Mouse (Mus musculus) Patski (cell line): Measurements from ENCODE around the gene Coil. TPM values are rescaled to one million over a fixed set of nuclear protein-coding genes. Genes with fewer than 3 reads are reported as not detected.

Experiments used
- ATAC-seq: fragments of 100-300 bp; one replicate; pipeline ENCODE4 v1.8.0; 2021
- CTCF ChIA-PET: fragments of 350-600 bp; sonication (Branson Sonifier 250); formaldehyde crosslinking; loops from one replicate; lab custom pipeline; 2022; ENCODE audit warnings: inconsistent platforms; lab: Charles Lee
- POLR2A ChIA-PET: fragments of 350-600 bp; sonication (Branson Sonifier 250); formaldehyde crosslinking; loops from one replicate; lab custom pipeline; 2022; ENCODE audit warnings: antibody characterized with exemption, inconsistent platforms; lab: Charles Lee
- DNase-seq: peaks from one replicate; pipeline ENCODE4 v3.0.0-alpha.2; 2011; ENCODE audit warnings: low read depth, low spot score
- H3K27me3 ChIP-seq: fragments of 371-371 bp; one replicate; pipeline ENCODE4 v1.5.1; 2021
- CTCF ChIP-seq: fragments of 100-300 bp; IDR thresholded peaks from one replicate; pipeline ENCODE4 v1.5.1; 2021
- in situ Hi-C: fragments of 300-500 bp; cut with MboI; formaldehyde crosslinking; loops from 3 replicates; pipeline ENCODE4 v1.11.1; 2018; ENCODE audit warnings: low pct_unique_long_range_greater_than_20kb, mixed read lengths
- polyA plus RNA-seq: library from polyadenylated mRNA; unstranded; gene quantifications from one replicate; pipeline ENCODE4 v1.2.3, GENCODE M21; 2021

The Coil gene
- polyA plus RNA-seq, 1 experiment from 2014 or later: 9.7 TPM

DNA sequence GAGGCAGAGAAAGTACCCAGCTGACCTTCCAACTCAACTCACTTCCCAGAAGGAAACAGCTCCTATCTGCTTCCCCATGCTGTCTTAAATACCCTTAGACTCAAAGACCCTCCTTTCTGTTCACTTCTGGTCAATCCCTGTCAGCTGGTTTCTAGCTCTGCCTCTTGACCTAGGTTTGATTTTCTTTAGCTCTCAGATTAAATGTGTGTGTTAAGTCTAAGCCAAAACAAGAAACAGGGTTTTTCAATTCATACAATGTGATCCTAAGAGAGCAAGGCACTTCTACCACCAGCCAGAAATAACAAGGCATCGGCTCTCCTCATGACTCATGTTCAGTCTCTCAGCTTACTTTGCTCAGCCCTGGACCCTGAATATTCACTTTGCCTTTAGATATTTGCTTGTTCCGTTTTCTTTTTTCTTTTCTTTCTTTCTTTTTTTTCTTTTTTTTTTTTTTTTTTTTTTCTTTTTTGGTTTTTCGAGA lies 3.1 kb upstream of the Coil start, which contains the start of gene Elobl:
Elobl (minus strand) TSS at position 51 of the 481 bp plus-strand sequence.
- ChIA-PET CTCF (interaction anchor here (0.8 kb wide), 1 partner anchor 12 kb away, joined by 4 read pairs; the partner anchor contains the start of gene Scpep1), POLR2A (no interaction called here)
- H3K27me3 ChIP-seq: no peaks in the 10 kb centered on the region
- DNase-seq (no peak), ATAC-seq (no peak)
- TF ChIP-seq CTCF: no peak
- in situ Hi-C loops: no loop called here

DNA sequence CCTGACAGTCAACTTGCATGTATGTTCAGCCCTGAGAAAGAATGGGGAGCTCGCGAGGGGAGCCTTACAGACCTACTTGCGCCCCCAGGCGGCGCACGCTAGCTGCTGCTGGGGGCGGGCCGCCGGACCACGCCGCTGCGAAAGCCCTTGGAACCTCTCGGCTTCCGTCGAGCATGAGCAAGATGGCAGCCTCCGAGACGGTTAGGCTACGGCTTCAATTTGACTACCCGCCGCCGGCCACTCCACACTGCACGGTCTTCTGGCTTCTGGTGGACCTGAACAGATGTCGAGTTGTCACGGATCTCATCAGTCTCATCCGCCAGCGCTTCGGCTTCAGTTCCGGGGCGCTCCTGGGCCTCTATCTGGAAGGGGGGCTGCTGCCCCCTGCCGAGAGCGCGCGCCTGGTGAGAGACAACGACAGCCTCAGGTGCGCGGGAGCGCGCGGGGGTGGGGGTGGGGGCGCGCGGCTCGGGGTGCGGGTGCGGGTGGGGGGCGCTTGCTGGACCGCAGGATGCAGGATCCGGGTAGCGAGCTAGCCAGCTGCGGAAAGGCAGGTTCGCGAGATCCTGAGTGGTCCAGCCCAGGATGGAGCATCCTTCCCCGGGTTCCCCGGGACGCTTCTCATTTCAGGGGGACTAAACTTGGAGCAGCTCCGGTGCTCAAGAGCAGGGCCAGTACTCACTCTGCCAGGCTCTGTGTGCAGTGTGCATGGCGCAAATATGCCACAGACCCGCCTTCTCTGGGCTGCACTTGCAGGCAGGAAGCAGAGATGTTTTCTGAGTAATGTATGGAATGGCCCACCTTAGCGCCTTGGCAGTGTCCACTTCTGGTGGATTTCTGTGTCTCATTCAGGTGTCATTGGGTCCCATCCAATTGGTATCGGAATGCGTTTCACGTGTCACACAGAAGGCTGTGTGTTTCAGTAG lies 4.0 kb downstream of the Coil start:
- CTCF ChIA-PET: interaction anchor here (1.0 to 2.4 kb wide), 6 partner anchors 8 to 125 kb away, joined by 3 to 11 read pairs (median 4); no protein-coding TSS in a partner anchor
- peak; percentile 100 for TF ChIP-seq CTCF
- in situ Hi-C loops: no loop called here
- no peaks in the 10 kb centered on the region for H3K27me3 ChIP-seq
- POLR2A ChIA-PET: interaction anchor here (0.6 to 0.7 kb wide), 2 partner anchors 14 to 670 kb away, joined by 3 read pairs; no protein-coding TSS in a partner anchor
- peak; percentile 83 for ATAC-seq
- DNase-seq: peak; percentile 49

DNA sequence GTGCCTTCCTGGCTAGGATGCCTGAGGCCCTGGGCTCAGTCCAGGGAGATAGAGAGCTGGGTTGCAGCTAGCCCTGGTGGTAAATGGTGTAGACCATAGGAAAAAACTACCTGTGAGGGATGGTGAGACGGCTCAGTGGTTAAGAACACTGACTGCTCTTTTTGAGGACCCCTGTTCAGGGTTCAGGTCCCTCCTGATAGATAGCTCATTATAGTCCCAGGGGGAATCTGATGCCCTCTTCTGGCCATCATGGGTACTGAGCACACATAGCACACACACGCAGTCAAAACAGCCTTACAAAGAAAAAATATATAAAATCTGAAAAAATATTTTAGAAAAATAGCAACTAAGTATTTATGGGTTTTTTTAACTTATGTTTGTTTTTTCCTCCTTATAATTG lies 6.3 kb downstream of the Coil start:
- no peaks in the 10 kb centered on the region for H3K27me3 ChIP-seq
- ATAC-seq (no peak), DNase-seq (no peak)
- in situ Hi-C loops: no loop called here
- peak; percentile 69 for TF ChIP-seq CTCF
- ChIA-PET CTCF (interaction anchor here (1.0 to 1.8 kb wide), 7 partner anchors 10 to 71 kb away, joined by 3 to 10 read pairs (median 4); no protein-coding TSS in a partner anchor), POLR2A (interaction anchor here (0.7 kb wide), 1 partner anchor 21 kb away, joined by 3 read pairs; no protein-coding TSS in a partner anchor)

DNA sequence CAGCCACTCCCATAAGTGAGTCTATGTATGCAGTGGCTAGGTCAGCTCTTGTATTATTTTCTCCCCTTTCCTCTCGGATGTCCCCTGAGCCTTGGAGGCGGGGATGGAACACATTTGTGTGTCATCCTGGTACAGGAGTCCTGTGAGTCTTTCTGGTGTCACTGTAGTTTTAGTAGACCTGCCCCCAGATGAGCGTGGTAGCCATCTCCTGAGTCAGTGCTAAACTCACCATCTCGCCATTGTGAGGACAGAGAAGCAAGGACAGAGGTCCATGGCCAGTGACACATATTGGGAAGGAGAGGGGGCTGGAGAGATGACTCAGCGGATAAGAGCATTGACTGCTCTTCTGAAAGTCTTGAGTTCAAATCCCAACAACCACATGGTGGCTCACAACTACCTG lies 7.1 kb downstream of the Coil start:
- in situ Hi-C loops: no loop called here
- H3K27me3 ChIP-seq: no peaks in the 10 kb centered on the region
- TF ChIP-seq CTCF: no peak
- ATAC-seq (no peak), DNase-seq (no peak)
- POLR2A ChIA-PET: interaction anchor here (0.6 kb wide), 1 partner anchor 16 kb away, joined by 4 read pairs; no protein-coding TSS in a partner anchor
- CTCF ChIA-PET: interaction anchor here (1.4 to 1.8 kb wide), 4 partner anchors 9 to 68 kb away, joined by 3 to 10 read pairs (median 5); no protein-coding TSS in a partner anchor

DNA sequence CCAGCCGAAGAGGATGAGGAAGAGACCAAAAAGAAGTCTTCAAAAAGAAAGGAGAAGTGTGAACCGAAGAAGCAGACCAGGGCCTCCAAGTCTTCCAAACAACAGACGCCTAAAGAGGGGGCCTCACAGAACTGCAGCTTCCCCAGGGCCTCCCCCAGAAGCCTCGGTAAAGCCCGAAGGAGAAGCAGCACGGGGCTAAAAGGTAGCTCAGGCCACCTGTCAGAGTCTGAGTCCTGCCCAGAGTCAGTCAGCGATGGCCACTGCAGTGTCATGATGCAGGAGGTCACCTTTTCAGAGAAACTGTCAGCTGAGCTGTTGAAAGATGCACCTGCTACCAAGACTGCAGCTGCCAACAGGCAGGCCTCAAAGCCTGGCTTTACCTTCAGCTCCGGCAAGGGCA lies 11.3 kb downstream of the Coil start:
- CTCF ChIA-PET: interaction anchor here (1.1 to 1.7 kb wide), 3 partner anchors 8 to 72 kb away, joined by 3 to 4 read pairs (median 4); partner anchors contain the start of gene Scpep1
- no peak for DNase-seq
- no peak for ATAC-seq
- no peak for TF ChIP-seq CTCF
- POLR2A ChIA-PET: no interaction called here
- in situ Hi-C loops: loop anchor here (10.0 kb wide), 1 partner anchor 53 kb away; no protein-coding TSS in a partner anchor
- no peaks in the 10 kb centered on the region for H3K27me3 ChIP-seq

DNA sequence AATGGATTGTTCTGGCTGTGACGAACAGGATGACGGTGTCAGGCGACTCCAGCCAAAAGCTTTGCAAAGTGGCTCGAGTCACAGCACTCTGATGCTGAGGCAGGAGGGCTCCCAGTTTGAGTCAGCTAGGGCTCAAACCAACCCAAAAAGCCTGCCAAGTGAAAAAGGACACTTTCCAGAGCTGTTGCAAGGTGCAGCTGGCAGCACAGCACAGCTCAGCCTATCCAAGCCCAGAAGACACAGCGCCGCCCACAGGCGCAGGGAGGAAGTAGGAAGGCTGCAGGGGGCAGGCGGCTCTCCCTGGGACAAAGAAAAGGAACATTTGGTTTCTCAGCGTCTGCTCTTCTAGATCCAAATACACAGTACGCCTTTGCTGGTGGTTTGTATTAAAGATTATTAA lies 16.6 kb downstream of the Coil start:
- ChIA-PET CTCF (interaction anchor here (1.6 to 2.7 kb wide), 3 partner anchors 10 to 55 kb away, joined by 3 to 11 read pairs (median 10); no protein-coding TSS in a partner anchor), POLR2A (no interaction called here)
- no peak for DNase-seq
- no peaks in the 10 kb centered on the region for H3K27me3 ChIP-seq
- in situ Hi-C loops: loop anchor here (10.0 kb wide), 1 partner anchor 48 kb away; no protein-coding TSS in a partner anchor
- ATAC-seq: no peak
- TF ChIP-seq CTCF: no peak

DNA sequence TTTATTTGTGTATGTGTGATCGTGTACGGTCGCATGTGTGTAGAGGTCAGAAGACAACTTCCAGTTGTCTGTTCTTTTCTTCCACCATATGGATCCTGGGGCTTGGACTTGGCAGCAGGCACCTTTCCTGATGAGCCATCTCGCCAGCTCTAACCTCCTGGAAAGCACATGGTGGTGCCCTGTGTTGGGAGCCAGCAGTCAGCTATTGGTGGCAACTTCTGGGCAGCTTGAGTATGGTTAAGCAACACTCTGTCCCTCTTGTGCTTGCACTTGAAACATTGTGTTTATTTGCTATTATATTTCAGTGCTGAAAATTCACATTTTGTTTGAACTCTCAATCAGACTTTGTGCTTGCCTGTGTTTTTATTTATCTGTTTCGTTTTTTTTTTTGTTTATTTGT lies 18.9 kb downstream of the Coil start:
- no peak for ATAC-seq
- in situ Hi-C loops: loop anchor here (10.0 kb wide), 1 partner anchor 46 kb away; no protein-coding TSS in a partner anchor
- ChIA-PET POLR2A (no interaction called here), CTCF (interaction anchor here (0.7 to 0.8 kb wide), 2 partner anchors 51 to 53 kb away, joined by 3 read pairs; no protein-coding TSS in a partner anchor)
- H3K27me3 ChIP-seq: no peaks in the 10 kb centered on the region
- DNase-seq: no peak
- no peak for TF ChIP-seq CTCF

DNA sequence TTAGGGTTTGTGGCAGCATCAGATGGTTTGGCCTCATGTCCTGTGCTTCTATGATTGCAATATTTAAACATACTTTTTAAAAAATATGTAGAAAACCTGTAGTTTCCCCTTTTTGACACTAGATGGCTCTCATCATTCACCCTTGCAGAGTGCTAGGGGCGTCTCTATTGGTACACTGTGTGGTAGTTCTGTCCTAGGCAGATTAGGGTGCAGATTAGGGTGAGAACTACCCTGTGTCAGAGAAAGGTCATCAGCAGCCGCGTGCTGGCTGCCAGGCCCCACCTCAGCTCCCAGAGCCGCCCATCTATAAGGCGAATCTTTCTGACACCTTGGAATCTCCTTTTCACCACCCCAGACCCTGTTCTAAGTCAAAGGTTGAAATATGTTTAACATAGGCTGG lies 19.5 kb downstream of the Coil start:
- POLR2A ChIA-PET: no interaction called here
- no peak for TF ChIP-seq CTCF
- CTCF ChIA-PET: interaction anchor here (0.7 to 0.9 kb wide), 3 partner anchors 50 to 52 kb away, joined by 3 to 4 read pairs (median 3); no protein-coding TSS in a partner anchor
- no peak for ATAC-seq
- no peak for DNase-seq
- in situ Hi-C loops: loop anchor here (10.0 kb wide), 1 partner anchor 45 kb away; no protein-coding TSS in a partner anchor
- no peaks in the 10 kb centered on the region for H3K27me3 ChIP-seq

DNA sequence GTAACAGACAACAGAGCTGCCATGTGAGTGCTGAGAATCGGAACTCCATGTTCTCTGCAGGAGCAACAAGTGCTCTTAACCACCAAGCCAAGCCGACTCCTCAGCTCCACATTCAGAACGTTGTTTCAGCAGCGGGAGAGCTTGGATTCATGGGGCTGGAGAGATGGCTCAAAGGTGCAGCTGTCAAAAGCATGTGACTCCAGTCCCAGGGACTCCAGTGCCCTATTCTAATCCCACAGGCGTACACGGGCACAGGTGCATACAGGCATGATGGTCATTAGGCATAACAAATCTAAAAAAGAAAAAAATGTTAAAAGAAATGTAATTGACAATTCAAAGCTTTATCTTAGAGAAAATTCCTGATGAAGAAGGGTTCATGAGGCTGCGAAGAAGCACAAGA lies 23.1 kb downstream of the Coil start:
- CTCF ChIA-PET: interaction anchor here (1.0 to 8.0 kb wide), 17 partner anchors 11 to 78 kb away, joined by 3 to 58 read pairs (median 5); no protein-coding TSS in a partner anchor

DNA sequence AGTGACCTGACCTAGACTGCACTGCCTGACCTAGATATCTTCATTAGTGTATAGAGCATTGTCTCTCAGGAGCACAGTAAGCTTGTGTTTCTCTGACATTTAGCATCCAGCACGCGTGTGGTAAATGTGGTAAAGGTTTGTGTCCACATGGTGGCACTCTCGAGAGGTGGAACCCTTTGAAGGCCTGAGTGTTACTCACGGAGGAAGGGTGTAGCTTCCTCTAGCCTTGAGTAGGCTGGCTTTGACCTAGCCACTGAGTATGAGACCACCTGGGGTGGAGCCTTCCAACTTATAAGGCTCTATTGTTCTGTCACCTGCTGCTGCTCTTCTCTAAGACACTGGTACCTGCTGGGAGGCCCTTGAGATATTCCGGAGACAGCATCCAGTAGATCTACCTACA lies 23.6 kb downstream of the Coil start:
- no peak for DNase-seq
- ChIA-PET CTCF (interaction anchor here (1.0 to 8.0 kb wide), 17 partner anchors 10 to 77 kb away, joined by 3 to 58 read pairs (median 5); no protein-coding TSS in a partner anchor), POLR2A (interaction anchor here (0.6 kb wide), 1 partner anchor 16 kb away, joined by 4 read pairs; no protein-coding TSS in a partner anchor)
- H3K27me3 ChIP-seq: no peaks in the 10 kb centered on the region
- in situ Hi-C loops: no loop called here
- peak; percentile 79 for ATAC-seq
- peak; percentile 85 for TF ChIP-seq CTCF

More for the DNA sequence above, 23.1 kb downstream of the Coil start:
- POLR2A ChIA-PET: interaction anchor here (0.6 kb wide), 1 partner anchor 16 kb away, joined by 4 read pairs; no protein-coding TSS in a partner anchor
- no peak for ATAC-seq
- no peaks in the 10 kb centered on the region for H3K27me3 ChIP-seq
- in situ Hi-C loops: no loop called here
- TF ChIP-seq CTCF: no peak
- DNase-seq: no peak
